Mouse (Mus musculus): ENCODE results near the gene Mthfd1l. TPM values are rescaled to one million over a fixed set of nuclear protein-coding genes. Genes with fewer than 3 reads are reported as not detected.

Mthfd1l gene
- polyA plus RNA-seq, 1 experiment from 2014 or later = 14.2 TPM

- H3K4me2 ChIP-seq (ENCODE audit: low read depth, low read length) = no peak overlapping the region
- H3K27ac ChIP-seq (ENCODE audit: low read length) = 0 out of 2 replicates have a peak overlapping the region, but pooled peaks have one; percentile 8
- no peaks in the 10 kb centered on the region for H3K36me3 ChIP-seq (ENCODE audit: control insufficient read depth, insufficient read depth, low read length)
- WGBS = 47% methylated on average over 5 of the region's 5 CpGs
- peaks cover 21% of the 10 kb centered on the region for H3K4me1 ChIP-seq (replicated peaks; ENCODE audit: control insufficient read depth, insufficient read depth, low read length)
- no peaks in the 10 kb centered on the region for H3K9me3 ChIP-seq (ENCODE audit: control insufficient read depth, low read length)
- no peak overlapping the region for H3K4me3 ChIP-seq (ENCODE audit: low read length)
- H3K9ac ChIP-seq (ENCODE audit: low read length) = no peak overlapping the region
- no peak for ATAC-seq (ENCODE audit: low read depth)
- no peaks in the 10 kb centered on the region for H3K27me3 ChIP-seq (ENCODE audit: control insufficient read depth, insufficient read depth, low read depth, low read length)
Observed at GRCm38 (mm10) chr10:4155521-4155920, 182.6 kb downstream of the Mthfd1l start.

GRCm38 (mm10) chr10:4158533-4158932 lies 185.6 kb downstream of the Mthfd1l start:
- Histone ChIP-seq H3K4me2 (ENCODE audit: low read depth, low read length) (no peak overlapping the region), H3K36me3 (ENCODE audit: control insufficient read depth, insufficient read depth, low read length) (no peaks in the 10 kb centered on the region), H3K4me1 (replicated peaks; ENCODE audit: control insufficient read depth, insufficient read depth, low read length) (peaks cover 29% of the 10 kb centered on the region), H3K27me3 (ENCODE audit: control insufficient read depth, insufficient read depth, low read depth, low read length) (no peaks in the 10 kb centered on the region), H3K9me3 (ENCODE audit: control insufficient read depth, low read length) (no peaks in the 10 kb centered on the region), H3K27ac (ENCODE audit: low read length) (peak overlapping the region; percentile 62; the same call in 1 of the 2 replicates), H3K4me3 (ENCODE audit: low read length) (no peak overlapping the region), H3K9ac (ENCODE audit: low read length) (no peak overlapping the region)
- ATAC-seq (ENCODE audit: low read depth) = no peak
- 44% methylated on average over 5 of the region's 5 CpGs for WGBS

DNA sequence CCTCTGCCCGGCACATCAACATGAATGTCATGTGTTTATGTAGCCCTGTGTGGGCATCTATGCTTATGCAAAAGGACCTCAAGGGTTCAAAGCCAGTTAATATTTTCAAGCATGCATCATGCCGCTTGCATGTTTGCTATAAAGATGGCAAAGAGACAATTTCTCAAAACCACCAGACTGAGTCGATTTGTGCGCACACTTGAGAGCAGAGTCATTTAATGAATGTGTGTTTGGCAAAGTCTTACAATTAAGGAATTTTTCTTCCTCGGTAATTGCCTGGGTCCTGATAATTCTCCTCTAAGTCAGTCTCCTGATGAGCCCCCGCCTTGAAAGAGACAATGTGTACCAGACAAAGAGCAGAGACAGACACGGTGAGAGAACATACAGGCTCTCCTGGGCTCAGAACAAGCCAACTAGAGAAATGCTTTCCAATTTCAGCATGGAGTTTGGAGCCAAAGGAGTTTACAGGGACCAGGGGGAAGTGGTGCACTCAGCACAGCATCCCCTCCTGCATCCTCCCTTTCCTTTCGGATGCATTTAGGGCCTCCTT lies 186.7 kb downstream of the Mthfd1l start:
- WGBS = 40% methylated on average over 8 of the region's 8 CpGs
- H3K9me3 ChIP-seq (ENCODE audit: control insufficient read depth, low read length) = no peaks in the 10 kb centered on the region; the same call in 1 of the 2 replicates
- ATAC-seq (ENCODE audit: low read depth) = 0 out of 2 replicates have a peak, but pooled peaks have one; percentile 10

GRCm38 (mm10) chr10:4160242-4160785 lies 187.4 kb downstream of the Mthfd1l start:
- Histone ChIP-seq H3K27me3 (ENCODE audit: control insufficient read depth, insufficient read depth, low read depth, low read length) (no peaks in the 10 kb centered on the region), H3K4me2 (ENCODE audit: low read depth, low read length) (no peak overlapping the region), H3K27ac (ENCODE audit: low read length) (peak overlapping the region; percentile 62), H3K9me3 (ENCODE audit: control insufficient read depth, low read length) (no peaks in the 10 kb centered on the region; the same call in 1 of the 2 replicates), H3K9ac (ENCODE audit: low read length) (no peak overlapping the region), H3K4me1 (replicated peaks; ENCODE audit: control insufficient read depth, insufficient read depth, low read length) (peaks cover 29% of the 10 kb centered on the region), H3K36me3 (ENCODE audit: control insufficient read depth, insufficient read depth, low read length) (no peaks in the 10 kb centered on the region), H3K4me3 (ENCODE audit: low read length) (no peak overlapping the region)
- 51% methylated on average over 13 of the region's 13 CpGs for WGBS
- ATAC-seq (ENCODE audit: low read depth) = peak; percentile 77

More for the DNA sequence above, 186.7 kb downstream of the Mthfd1l start:
- Histone ChIP-seq H3K4me2 (ENCODE audit: low read depth, low read length) (no peak overlapping the region), H3K27ac (ENCODE audit: low read length) (peak overlapping the region; percentile 62), H3K9ac (ENCODE audit: low read length) (no peak overlapping the region), H3K4me3 (ENCODE audit: low read length) (no peak overlapping the region), H3K36me3 (ENCODE audit: control insufficient read depth, insufficient read depth, low read length) (no peaks in the 10 kb centered on the region), H3K4me1 (replicated peaks; ENCODE audit: control insufficient read depth, insufficient read depth, low read length) (peaks cover 29% of the 10 kb centered on the region), H3K27me3 (ENCODE audit: control insufficient read depth, insufficient read depth, low read depth, low read length) (no peaks in the 10 kb centered on the region)

- H3K36me3 ChIP-seq (ENCODE audit: control insufficient read depth, insufficient read depth, low read length) = no peaks in the 10 kb centered on the region
- WGBS = 79% methylated on average over 2 of the region's 2 CpGs
- no peak overlapping the region for H3K9ac ChIP-seq (ENCODE audit: low read length)
- no peak overlapping the region for H3K4me2 ChIP-seq (ENCODE audit: low read depth, low read length)
- H3K4me3 ChIP-seq (ENCODE audit: low read length) = no peak overlapping the region
- H3K27ac ChIP-seq (ENCODE audit: low read length) = no peak overlapping the region
- no peak for ATAC-seq (ENCODE audit: low read depth)
- peaks cover 27% of the 10 kb centered on the region for H3K4me1 ChIP-seq (replicated peaks; ENCODE audit: control insufficient read depth, insufficient read depth, low read length)
- H3K9me3 ChIP-seq (ENCODE audit: control insufficient read depth, low read length) = no peaks in the 10 kb centered on the region; the same call in 1 of the 2 replicates
- no peaks in the 10 kb centered on the region for H3K27me3 ChIP-seq (ENCODE audit: control insufficient read depth, insufficient read depth, low read depth, low read length)
Observed at GRCm38 (mm10) chr10:4162049-4162448, 189.1 kb downstream of the Mthfd1l start.

GRCm38 (mm10) chr10:4162976-4163375 lies 190.1 kb downstream of the Mthfd1l start:
- no peak overlapping the region for H3K4me3 ChIP-seq (ENCODE audit: low read length)
- no peak overlapping the region for H3K27ac ChIP-seq (ENCODE audit: low read length)
- WGBS = 63% methylated on average over 3 of the region's 3 CpGs
- H3K36me3 ChIP-seq (ENCODE audit: control insufficient read depth, insufficient read depth, low read length) = no peaks in the 10 kb centered on the region
- peaks cover 27% of the 10 kb centered on the region for H3K4me1 ChIP-seq (replicated peaks; ENCODE audit: control insufficient read depth, insufficient read depth, low read length)
- no peaks in the 10 kb centered on the region; the same call in 1 of the 2 replicates for H3K9me3 ChIP-seq (ENCODE audit: control insufficient read depth, low read length)
- H3K27me3 ChIP-seq (ENCODE audit: control insufficient read depth, insufficient read depth, low read depth, low read length) = no peaks in the 10 kb centered on the region
- no peak overlapping the region for H3K4me2 ChIP-seq (ENCODE audit: low read depth, low read length)
- H3K9ac ChIP-seq (ENCODE audit: low read length) = no peak overlapping the region
- no peak for ATAC-seq (ENCODE audit: low read depth)

GRCm38 (mm10) chr10:4164681-4165080 lies 191.8 kb downstream of the Mthfd1l start:
- Histone ChIP-seq H3K27me3 (ENCODE audit: control insufficient read depth, insufficient read depth, low read depth, low read length) (no peaks in the 10 kb centered on the region), H3K4me3 (ENCODE audit: low read length) (no peak overlapping the region), H3K36me3 (ENCODE audit: control insufficient read depth, insufficient read depth, low read length) (no peaks in the 10 kb centered on the region), H3K4me2 (ENCODE audit: low read depth, low read length) (no peak overlapping the region), H3K9me3 (ENCODE audit: control insufficient read depth, low read length) (no peaks in the 10 kb centered on the region; the same call in 1 of the 2 replicates), H3K4me1 (replicated peaks; ENCODE audit: control insufficient read depth, insufficient read depth, low read length) (peaks cover 19% of the 10 kb centered on the region), H3K9ac (ENCODE audit: low read length) (no peak overlapping the region), H3K27ac (ENCODE audit: low read length) (no peak overlapping the region)
- 59% methylated on average over 9 of the region's 9 CpGs for WGBS
- peak; percentile 19; the same call in 1 of the 2 replicates for ATAC-seq (ENCODE audit: low read depth)

DNA sequence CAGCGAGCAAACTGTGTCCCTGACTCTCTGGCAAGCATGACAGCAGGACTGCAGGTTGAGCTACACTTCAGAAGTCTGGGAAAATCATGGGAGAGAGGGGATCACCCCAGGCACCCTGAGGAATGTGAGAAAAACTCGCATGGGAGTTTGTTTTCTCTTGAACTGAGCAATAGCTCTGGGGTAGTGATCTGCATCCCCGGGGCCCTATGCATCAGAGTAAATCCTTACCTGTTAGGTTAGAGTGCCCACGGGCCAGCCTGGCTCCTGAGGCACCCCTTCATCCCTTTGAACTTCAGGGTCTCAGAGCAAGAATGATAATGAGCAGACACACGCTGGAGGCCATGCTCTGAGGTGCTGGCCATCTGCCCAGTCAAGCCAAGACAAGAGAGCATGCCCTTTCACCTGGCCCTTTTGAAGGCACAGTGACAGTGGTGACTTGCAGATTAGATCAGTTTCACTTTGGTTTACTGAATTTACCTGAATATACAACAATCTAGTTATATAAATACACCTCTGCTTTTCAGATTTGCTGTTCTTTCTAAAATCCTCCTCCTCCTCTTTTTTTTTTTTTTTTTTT lies 195.4 kb downstream of the Mthfd1l start:
- H3K36me3 ChIP-seq (ENCODE audit: control insufficient read depth, insufficient read depth, low read length) = no peaks in the 10 kb centered on the region
- H3K9ac ChIP-seq (ENCODE audit: low read length) = no peak overlapping the region
- no peaks in the 10 kb centered on the region; the same call in 1 of the 2 replicates for H3K9me3 ChIP-seq (ENCODE audit: control insufficient read depth, low read length)
- H3K27ac ChIP-seq (ENCODE audit: low read length) = no peak overlapping the region
- 16% methylated on average over 5 of the region's 5 CpGs for WGBS
- H3K27me3 ChIP-seq (ENCODE audit: control insufficient read depth, insufficient read depth, low read depth, low read length) = no peaks in the 10 kb centered on the region
- ATAC-seq (ENCODE audit: low read depth) = no peak
- H3K4me3 ChIP-seq (ENCODE audit: low read length) = no peak overlapping the region
- peaks cover 5% of the 10 kb centered on the region for H3K4me1 ChIP-seq (replicated peaks; ENCODE audit: control insufficient read depth, insufficient read depth, low read length)
- no peak overlapping the region for H3K4me2 ChIP-seq (ENCODE audit: low read depth, low read length)

DNA sequence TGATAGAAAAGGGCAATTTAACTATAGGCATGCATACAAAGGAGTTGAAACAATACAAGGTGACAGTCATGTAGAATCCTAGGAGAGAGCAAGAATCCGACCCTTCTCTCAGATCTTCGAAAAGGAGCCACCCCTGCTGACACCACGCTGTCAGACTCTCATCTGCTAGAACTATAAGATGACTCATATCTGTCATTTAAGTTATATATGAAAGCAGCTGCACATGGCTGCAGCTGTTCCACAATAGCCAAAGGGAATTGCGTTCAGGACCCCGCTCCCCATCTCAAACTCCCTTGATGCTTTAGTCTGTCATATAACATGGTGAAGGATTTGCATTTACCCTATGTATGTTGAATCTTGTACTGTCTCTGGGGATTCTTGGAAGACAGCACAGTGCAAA lies 201.3 kb downstream of the Mthfd1l start:
- WGBS = 62% methylated on average over 5 of the region's 5 CpGs
- H3K4me3 ChIP-seq (ENCODE audit: low read length) = no peak overlapping the region
- H3K9ac ChIP-seq (ENCODE audit: low read length) = no peak overlapping the region
- H3K36me3 ChIP-seq (ENCODE audit: control insufficient read depth, insufficient read depth, low read length) = no peaks in the 10 kb centered on the region
- H3K9me3 ChIP-seq (ENCODE audit: control insufficient read depth, low read length) = no peaks in the 10 kb centered on the region
- H3K27ac ChIP-seq (ENCODE audit: low read length) = no peak overlapping the region
- H3K4me2 ChIP-seq (ENCODE audit: low read depth, low read length) = no peak overlapping the region
- ATAC-seq (ENCODE audit: low read depth) = no peak
- H3K27me3 ChIP-seq (ENCODE audit: control insufficient read depth, insufficient read depth, low read depth, low read length) = no peaks in the 10 kb centered on the region
- peaks cover 16% of the 10 kb centered on the region for H3K4me1 ChIP-seq (replicated peaks; ENCODE audit: control insufficient read depth, insufficient read depth, low read length)

Data from lung, embryonic 16.5 days (tissue).